Mouse (Mus musculus) right cerebral cortex, postnatal 25 days (tissue): ENCODE measurements around the gene Igsf23.
"Not testable (repeated sequence)": the region's sequence is repeated elsewhere in the genome, so short reads cannot be mapped to it uniquely, and the experiment has no call there.

Experiments used
- DNase-seq: peaks from one replicate; pipeline ENCODE4 v3.0.0; 2022

Igsf23 gene

GRCm38 (mm10) chr7:19932877-19933809, 17.4 kb downstream of the Igsf23 start:
- DNase-seq, result peak; percentile 80

- DNase-seq, result no peak
These were observed 18.3 kb downstream of the Igsf23 start for GRCm38 (mm10) chr7:19932133-19932876.

- not testable (repeated sequence) for DNase-seq
These were observed 20.1 kb downstream of the Igsf23 start for GRCm38 (mm10) chr7:19930481-19930880.

GRCm38 (mm10) chr7:19928486-19928885, 22.1 kb downstream of the Igsf23 start:
- no peak for DNase-seq

DNA sequence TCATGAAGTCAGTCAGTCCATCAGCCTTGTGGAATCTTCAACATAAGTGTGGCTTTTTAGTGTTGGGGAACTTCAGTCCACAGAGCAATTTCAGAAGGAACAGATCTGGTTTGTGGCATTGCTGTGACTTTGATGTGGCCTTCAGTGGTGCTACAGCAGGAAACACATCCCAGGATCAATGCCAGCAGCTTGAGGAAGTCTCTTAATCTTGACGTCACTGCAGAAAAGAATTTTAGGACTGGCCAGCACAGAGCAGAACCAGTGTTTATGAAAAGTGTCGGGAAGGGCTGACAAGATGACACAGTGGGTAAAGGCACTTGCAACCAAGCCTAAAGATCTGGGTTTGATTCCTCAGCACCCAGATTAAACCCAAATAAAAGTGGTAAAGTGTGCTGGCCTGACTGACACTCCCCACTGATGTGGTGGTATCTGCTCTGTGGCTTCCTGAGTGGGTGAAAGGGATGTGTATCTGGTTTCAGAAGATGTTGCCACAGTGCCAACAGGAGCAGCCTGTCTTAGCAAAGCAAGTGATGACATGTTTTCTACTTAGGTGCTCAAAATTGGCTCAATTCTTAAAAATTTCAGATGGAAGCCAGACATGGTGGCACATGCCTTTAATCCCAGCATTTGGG, 23.6 kb downstream of the Igsf23 start:
- no peak for DNase-seq

- DNase-seq, result no peak
These were observed 25.2 kb downstream of the Igsf23 start for GRCm38 (mm10) chr7:19925376-19925775.

DNA sequence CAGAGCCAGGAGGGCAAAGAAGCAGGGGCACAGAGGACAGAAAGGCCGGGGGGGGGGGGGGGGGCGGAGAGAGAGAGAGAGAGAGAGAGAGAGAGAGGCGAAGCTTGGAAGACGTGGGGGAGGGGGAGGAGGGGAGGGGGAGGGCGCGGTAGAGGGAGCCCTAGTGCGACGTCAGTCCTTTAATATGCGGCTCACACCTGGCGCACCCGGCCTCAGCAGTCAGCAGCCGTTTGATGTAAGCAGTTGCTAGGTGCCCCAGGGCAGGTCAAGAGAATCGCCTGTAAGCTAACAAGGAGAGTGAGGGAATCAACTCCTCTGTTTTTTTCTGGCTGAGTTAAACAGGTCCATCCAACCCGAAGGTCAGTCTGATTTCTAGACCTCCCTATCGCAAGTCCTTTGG, 26.8 kb downstream of the Igsf23 start:
- DNase-seq, result no peak

DNA sequence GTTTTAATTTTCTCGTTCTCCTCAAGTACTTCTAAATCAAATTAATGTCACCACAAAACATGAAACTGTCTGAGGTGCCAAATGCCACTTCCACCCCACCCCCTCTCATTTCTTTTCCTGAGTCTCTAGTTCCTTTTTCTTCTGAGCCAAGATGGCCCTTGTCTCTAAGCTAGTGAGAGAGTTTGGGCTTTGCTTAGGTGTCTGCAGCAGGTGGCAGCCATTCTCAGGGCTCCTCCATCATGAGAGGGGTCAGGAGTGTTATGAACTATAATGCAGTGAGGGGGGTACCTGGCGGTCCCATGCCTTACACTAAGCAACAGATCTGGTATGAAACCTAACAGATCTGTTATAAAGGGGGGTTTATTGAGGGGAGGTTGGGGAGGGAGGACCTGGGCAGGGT, 27.2 kb downstream of the Igsf23 start:
- no peak for DNase-seq

- peak; percentile 79 for DNase-seq
These were observed 29.9 kb downstream of the Igsf23 start, which contains the start of gene Pvr for GRCm38 (mm10) chr7:19920506-19921261. Pvr (minus strand) TSS chr7:19921160.

GRCm38 (mm10) chr7:19920166-19920505, 30.4 kb downstream of the Igsf23 start:
- no peak for DNase-seq

- DNase-seq, result no peak
These were observed 36.0 kb downstream of the Igsf23 start for GRCm38 (mm10) chr7:19914558-19914957.

- no peak for DNase-seq
These were observed 38.6 kb downstream of the Igsf23 start for GRCm38 (mm10) chr7:19911695-19912524.

GRCm38 (mm10) chr7:19911292-19911658, 39.3 kb downstream of the Igsf23 start:
- no peak for DNase-seq

DNA sequence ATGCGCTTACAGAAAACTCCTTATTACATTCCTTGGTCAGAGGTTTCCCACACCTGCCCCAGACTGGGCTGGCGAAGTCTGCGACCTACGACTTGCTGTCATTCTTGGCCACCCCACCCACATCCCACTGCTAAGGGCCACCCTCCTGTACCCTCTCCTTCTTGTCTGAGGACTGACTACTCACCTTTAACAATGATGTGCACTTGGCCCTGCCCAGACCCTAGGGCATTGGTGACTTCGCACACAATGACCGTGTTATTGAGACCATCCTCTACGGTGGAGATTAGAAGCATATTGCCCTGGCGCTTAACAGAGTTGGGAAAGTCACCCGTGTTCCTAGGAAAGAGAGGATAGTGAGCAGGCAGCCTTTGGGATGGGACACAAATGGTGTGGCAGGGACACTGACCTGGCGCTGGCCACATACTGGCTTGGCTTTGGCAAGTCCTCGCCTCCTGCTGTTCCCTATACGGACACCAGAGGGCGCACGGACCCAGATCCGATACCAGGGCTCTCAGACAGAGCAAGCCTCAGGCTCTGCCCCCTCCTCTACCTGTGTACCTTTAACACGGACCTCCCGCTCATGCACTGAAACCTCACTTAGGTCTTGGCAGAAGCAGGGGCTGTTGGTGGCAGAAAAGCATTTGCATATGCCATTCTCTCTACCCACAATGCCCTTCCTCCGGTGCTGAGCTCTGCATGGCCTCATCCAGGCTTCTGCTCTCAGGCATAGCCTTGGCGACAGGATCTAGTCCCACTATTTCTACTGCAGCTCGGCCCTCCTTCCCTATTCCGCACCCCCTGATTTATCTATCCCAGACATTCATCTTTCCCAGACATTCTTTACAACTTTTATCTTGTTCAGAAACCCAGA, 39.9 kb downstream of the Igsf23 start:
- DNase-seq, result peak; percentile 64

- DNase-seq, result no peak
These were observed 60.7 kb downstream of the Igsf23 start for GRCm38 (mm10) chr7:19889881-19890280.

- no peak for DNase-seq
These were observed 62.7 kb downstream of the Igsf23 start, which contains the start of gene Ceacam19 for GRCm38 (mm10) chr7:19887849-19888248. Ceacam19 (minus strand) TSS chr7:19887965.
